Mouse (Mus musculus) thymus, adult 2 months (tissue): Measurements from ENCODE around the gene Samd7.

Source experiments
- CTCF ChIP-seq: fragments of 200-500 bp; IDR thresholded peaks from 2 replicates; pipeline ENCODE4 v1.5.1; 2012; ENCODE audit warnings: mild to moderate bottlenecking, control low read depth, low read length, moderate library complexity, borderline replicate concordance; ENCODE audit not compliant: control insufficient read depth, poor library complexity, insufficient read depth; ENCODE audit errors: extremely low read depth
- POLR2A ChIP-seq: fragments of 200-500 bp; IDR thresholded peaks from 2 replicates; pipeline ENCODE4 v1.6.1; 2012; ENCODE audit warnings: mild to moderate bottlenecking, low read length, control low read depth, moderate library complexity; ENCODE audit not compliant: control insufficient read depth, poor library complexity, insufficient read depth; ENCODE audit errors: extremely low read depth

- no peak for TF ChIP-seq CTCF
- TF ChIP-seq POLR2A = no peak
These were observed 18.9 kb upstream of the Samd7 start for GRCm38 (mm10) chr3:30727209-30727608.
